Mouse (Mus musculus) lung, embryonic 14.5 days (tissue): ENCODE results near the gene Cbr4. TPM values are rescaled to one million over a fixed set of nuclear protein-coding genes. Genes with fewer than 3 reads are reported as not detected.
A peak's percentile ranks its signal among the peaks of the same experiment; 100 is the strongest.

Experiments
- ATAC-seq: fragments of 200-750 bp; cut with Nextera tagmentation; 2 replicates; pipeline ENCODE4 v1.8.0; 2017; ENCODE audit warnings: mild to moderate bottlenecking, moderate TSS enrichment, moderate library complexity; ENCODE audit not compliant: insufficient read depth
- DNase-seq: peaks from one replicate; pipeline ENCODE4 v3.0.0-alpha.2; 2015
- H3K27ac ChIP-seq: fragments of 300-500 bp; sonication (generic); 2 replicates; pipeline ENCODE4 v1.5.1; 2014; ENCODE audit warnings: low read depth, mild to moderate bottlenecking, moderate library complexity
- H3K27me3 ChIP-seq: fragments of 300-500 bp; sonication (generic); 2 replicates; pipeline ENCODE4 v1.6.1; 2014; ENCODE audit warnings: low read length, control low read depth; ENCODE audit not compliant: insufficient read depth
- H3K36me3 ChIP-seq: fragments of 300-500 bp; sonication (generic); 2 replicates; pipeline ENCODE4 v1.6.1; 2014; ENCODE audit warnings: control low read depth; ENCODE audit not compliant: insufficient read depth
- H3K4me1 ChIP-seq: fragments of 300-500 bp; sonication (generic); 2 replicates; pipeline ENCODE4 v1.6.1; 2014; ENCODE audit warnings: antibody characterized with exemption, control low read depth; ENCODE audit not compliant: insufficient read depth
- H3K4me2 ChIP-seq: fragments of 300-500 bp; sonication (generic); 2 replicates; pipeline ENCODE4 v1.6.1; 2014; ENCODE audit warnings: mild to moderate bottlenecking
- H3K4me3 ChIP-seq: fragments of 300-500 bp; sonication (generic); 2 replicates; pipeline ENCODE4 v1.5.1; 2014; ENCODE audit warnings: low read depth, low read length
- H3K9ac ChIP-seq: fragments of 300-500 bp; sonication (generic); 2 replicates; pipeline ENCODE4 v1.6.1; 2014
- H3K9me3 ChIP-seq: fragments of 300-500 bp; sonication (generic); 2 replicates; pipeline ENCODE4 v1.6.1; 2016; ENCODE audit warnings: low read depth, low read length, control low read depth
- CTCF ChIP-seq: IDR thresholded peaks from 2 replicates; pipeline ENCODE4 v1.5.1; 2016; ENCODE audit warnings: antibody characterized with exemption, low read depth
- WGBS: fragments of 180-500 bp; shearing (Covaris S2); extraction: QIAGEN DNeasy Blood & Tissue Kit; methylation state at CpG from one replicate; pipeline ENCODE4 v1.1.7; 2014; 5-methylcytosine and 5-hydroxymethylcytosine counted together
- polyA plus RNA-seq: library from polyadenylated mRNA; unstranded; fragments of >200 nt; fragmentation: Nextera tagmentation; extraction: Ambion mirVana; gene quantifications from 2 replicates; pipeline ENCODE4 v1.2.1, GENCODE M21; 2014

Cbr4 gene
- polyA plus RNA-seq: 26.4 and 31.6 TPM in 2 replicates

- DNase-seq (peak; percentile 99), ATAC-seq (peak; percentile 95)
- H3K4me1 ChIP-seq: no peaks in the 10 kb centered on the region
- no peaks in the 10 kb centered on the region for H3K9me3 ChIP-seq
- peak within 1 kb of the TSS; percentile 93 for H3K27ac ChIP-seq
- H3K36me3 ChIP-seq: peaks cover 6% of the 10 kb centered on the region; the same call in 1 of the 2 replicates
- H3K27me3 ChIP-seq: no peaks in the 10 kb centered on the region
- WGBS: under 1% methylated on average over 29 of the region's 29 CpGs
- peak within 1 kb of the TSS; percentile 69 for H3K9ac ChIP-seq
- TF ChIP-seq CTCF: no peak
- peak within 1 kb of the TSS; percentile 59 for H3K4me3 ChIP-seq
- H3K4me2 ChIP-seq: peak within 1 kb of the TSS; percentile 78
Measured at GRCm38 (mm10) chr8:61487597-61488156, at the start of gene Cbr4. TSS of gene Cbr4 (plus strand) at chr8:61487734.

GRCm38 (mm10) chr8:61442988-61443387 is 44.5 kb upstream of the Cbr4 start:
- Histone ChIP-seq H3K27me3 (no peaks in the 10 kb centered on the region), H3K36me3 (no peaks in the 10 kb centered on the region), H3K4me3 (no peak overlapping the region), H3K4me2 (no peak overlapping the region), H3K9ac (no peak overlapping the region), H3K4me1 (peaks cover 2% of the 10 kb centered on the region; the same call in 1 of the 2 replicates), H3K9me3 (no peaks in the 10 kb centered on the region), H3K27ac (no peak overlapping the region)
- 92% methylated on average over 3 of the region's 3 CpGs for WGBS
- DNase-seq (no peak), ATAC-seq (no peak)
- TF ChIP-seq CTCF: no peak

- Histone ChIP-seq H3K27ac (no peak overlapping the region), H3K4me3 (no peak overlapping the region), H3K4me1 (peaks cover 4% of the 10 kb centered on the region; the same call in 1 of the 2 replicates), H3K9ac (no peak overlapping the region), H3K4me2 (no peak overlapping the region), H3K36me3 (no peaks in the 10 kb centered on the region), H3K9me3 (no peaks in the 10 kb centered on the region), H3K27me3 (no peaks in the 10 kb centered on the region)
- no peak for TF ChIP-seq CTCF
- ATAC-seq (peak; percentile 71; the same call in 1 of the 2 replicates), DNase-seq (peak; percentile 73)
- 38% methylated on average over 3 of the region's 3 CpGs for WGBS
Measured at GRCm38 (mm10) chr8:61444358-61444757, 43.2 kb upstream of the Cbr4 start.

- TF ChIP-seq CTCF: no peak
- peaks cover 4% of the 10 kb centered on the region; the same call in 1 of the 2 replicates for H3K4me1 ChIP-seq
- peak overlapping the region; percentile 47 for H3K4me2 ChIP-seq
- DNase-seq (no peak), ATAC-seq (no peak)
- H3K36me3 ChIP-seq: no peaks in the 10 kb centered on the region
- H3K4me3 ChIP-seq: no peak overlapping the region
- H3K9ac ChIP-seq: no peak overlapping the region
- no peaks in the 10 kb centered on the region for H3K27me3 ChIP-seq
- 37% methylated on average over 15 of the region's 15 CpGs for WGBS
- H3K9me3 ChIP-seq: no peaks in the 10 kb centered on the region
- H3K27ac ChIP-seq: no peak overlapping the region
Measured at GRCm38 (mm10) chr8:61446329-61446728, 41.2 kb upstream of the Cbr4 start.

- H3K4me3 ChIP-seq: no peak overlapping the region
- H3K27me3 ChIP-seq: no peaks in the 10 kb centered on the region
- H3K9ac ChIP-seq: no peak overlapping the region
- H3K9me3 ChIP-seq: no peaks in the 10 kb centered on the region
- DNase-seq: peak; percentile 15
- WGBS: 53% methylated on average over 2 of the region's 2 CpGs
- no peak overlapping the region for H3K4me2 ChIP-seq
- no peak for TF ChIP-seq CTCF
- ATAC-seq: peak; percentile 48; the same call in 1 of the 2 replicates
- H3K27ac ChIP-seq: peak overlapping the region; percentile 50; the same call in 1 of the 2 replicates
- H3K36me3 ChIP-seq: no peaks in the 10 kb centered on the region
- peaks cover 4% of the 10 kb centered on the region; the same call in 1 of the 2 replicates for H3K4me1 ChIP-seq
Measured at GRCm38 (mm10) chr8:61448100-61448499, 39.4 kb upstream of the Cbr4 start.

- Histone ChIP-seq H3K9me3 (no peaks in the 10 kb centered on the region), H3K4me1 (peaks cover 4% of the 10 kb centered on the region; the same call in 1 of the 2 replicates), H3K4me2 (no peak overlapping the region), H3K36me3 (no peaks in the 10 kb centered on the region), H3K4me3 (no peak overlapping the region), H3K27ac (peak overlapping the region; percentile 10; the same call in 1 of the 2 replicates), H3K27me3 (no peaks in the 10 kb centered on the region), H3K9ac (no peak overlapping the region)
- DNase-seq: no peak
- WGBS: 48% methylated on average over 5 of the region's 5 CpGs
- no peak for TF ChIP-seq CTCF
- no peak for ATAC-seq
Measured at GRCm38 (mm10) chr8:61448881-61449280, 38.7 kb upstream of the Cbr4 start.

GRCm38 (mm10) chr8:61450916-61451575 is 36.5 kb upstream of the Cbr4 start:
- Histone ChIP-seq H3K36me3 (no peaks in the 10 kb centered on the region), H3K4me3 (no peak overlapping the region), H3K9me3 (no peaks in the 10 kb centered on the region), H3K9ac (no peak overlapping the region), H3K4me1 (peaks cover 4% of the 10 kb centered on the region; the same call in 1 of the 2 replicates), H3K4me2 (no peak overlapping the region), H3K27ac (no peak overlapping the region), H3K27me3 (no peaks in the 10 kb centered on the region)
- no peak for ATAC-seq
- no peak for DNase-seq
- no peak for TF ChIP-seq CTCF
- 76% methylated on average over 9 of the region's 9 CpGs for WGBS
